Mouse (Mus musculus) embryo, embryonic 10.5 days (tissue): ENCODE results near the gene Cyp2d11.
"Not testable (repeated sequence)": the region's sequence is repeated elsewhere in the genome, so short reads cannot be mapped to it uniquely, and the experiment has no call there.

Experiments
- DNase-seq: peaks from one replicate; pipeline ENCODE4 v3.0.0-alpha.2; 2015; ENCODE audit warnings: low spot score

The Cyp2d11 gene

GRCm38 (mm10) chr15:82379871-82380713 is 13.7 kb downstream of the Cyp2d11 start, which contains the start of gene Cyp2d22:
TSS of gene Cyp2d22 (minus strand) at chr15:82380260.
- peak; percentile 63 for DNase-seq

- DNase-seq, result no peak
Observed at GRCm38 (mm10) chr15:82379511-82379870, 14.3 kb downstream of the Cyp2d11 start.

- peak; percentile 18 for DNase-seq
Observed at GRCm38 (mm10) chr15:82378261-82379180, 15.3 kb downstream of the Cyp2d11 start.

GRCm38 (mm10) chr15:82377701-82378100 is 16.1 kb downstream of the Cyp2d11 start:
- no peak for DNase-seq

- no peak for DNase-seq
Observed at GRCm38 (mm10) chr15:82376393-82377138, 17.3 kb downstream of the Cyp2d11 start.

- DNase-seq, result no peak
Observed at GRCm38 (mm10) chr15:82375855-82376254, 18.0 kb downstream of the Cyp2d11 start.

GRCm38 (mm10) chr15:82374437-82374836 is 19.4 kb downstream of the Cyp2d11 start:
- DNase-seq, result no peak

- DNase-seq, result no peak
Observed at GRCm38 (mm10) chr15:82372991-82373390, 20.8 kb downstream of the Cyp2d11 start.

GRCm38 (mm10) chr15:82372446-82372845 is 21.4 kb downstream of the Cyp2d11 start:
- no peak for DNase-seq

- no peak for DNase-seq
Observed at GRCm38 (mm10) chr15:82368851-82369250, 25.0 kb downstream of the Cyp2d11 start.

- DNase-seq, result no peak
Observed at GRCm38 (mm10) chr15:82368146-82368545, 25.7 kb downstream of the Cyp2d11 start.

GRCm38 (mm10) chr15:82364561-82364960 is 29.3 kb downstream of the Cyp2d11 start:
- DNase-seq, result not testable (repeated sequence)

GRCm38 (mm10) chr15:82363801-82364200 is 30.0 kb downstream of the Cyp2d11 start:
- DNase-seq, result not testable (repeated sequence)

- DNase-seq, result no peak
Observed at GRCm38 (mm10) chr15:82362234-82362633, 31.6 kb downstream of the Cyp2d11 start.

GRCm38 (mm10) chr15:82361459-82362018 is 32.3 kb downstream of the Cyp2d11 start:
- no peak for DNase-seq

- no peak for DNase-seq
Observed at GRCm38 (mm10) chr15:82358431-82359260, 35.2 kb downstream of the Cyp2d11 start.

- peak; percentile 98 for DNase-seq
Observed at GRCm38 (mm10) chr15:82354126-82354945, 39.5 kb downstream of the Cyp2d11 start, which contains the start of gene Ndufa6. TSS of gene Ndufa6 (minus strand) at chr15:82354322.

- DNase-seq, result peak; percentile 28
Observed at GRCm38 (mm10) chr15:82353745-82354113, 40.1 kb downstream of the Cyp2d11 start.

- DNase-seq, result no peak
Observed at GRCm38 (mm10) chr15:82353078-82353744, 40.6 kb downstream of the Cyp2d11 start.
